Mouse (Mus musculus) bone marrow macrophage, adult 2 months (primary cell): ENCODE measurements at regions not wholly inside any gene's neighbourhood (a gene's known extent, or its start where the extent isn't known, plus 50 kb on each side); places are given as distances from the start of the nearest gene placed in this dataset.

ENCODE experiments used
- H3K27ac ChIP-seq: 2 replicates; pipeline ENCODE4 v1.5.1; 2012; ENCODE audit warnings: low read depth, low read length; ENCODE audit not compliant: insufficient read depth
- H3K4me1 ChIP-seq: 2 replicates; pipeline ENCODE4 v1.6.1; 2012; ENCODE audit warnings: low read length; ENCODE audit not compliant: control insufficient read depth, insufficient read depth
- H3K4me3 ChIP-seq: 2 replicates; pipeline ENCODE4 v1.5.1; 2012; ENCODE audit warnings: mild to moderate bottlenecking, low read length, moderate library complexity; ENCODE audit not compliant: insufficient read depth
- CTCF ChIP-seq: IDR thresholded peaks from 2 replicates; pipeline ENCODE4 v1.5.1; 2012; ENCODE audit warnings: low read depth, mild to moderate bottlenecking, low read length, moderate library complexity
- POLR2A ChIP-seq: IDR thresholded peaks from 2 replicates; pipeline ENCODE4 v1.6.1; 2012; ENCODE audit warnings: mild to moderate bottlenecking, low read depth, low read length, borderline replicate concordance

DNA sequence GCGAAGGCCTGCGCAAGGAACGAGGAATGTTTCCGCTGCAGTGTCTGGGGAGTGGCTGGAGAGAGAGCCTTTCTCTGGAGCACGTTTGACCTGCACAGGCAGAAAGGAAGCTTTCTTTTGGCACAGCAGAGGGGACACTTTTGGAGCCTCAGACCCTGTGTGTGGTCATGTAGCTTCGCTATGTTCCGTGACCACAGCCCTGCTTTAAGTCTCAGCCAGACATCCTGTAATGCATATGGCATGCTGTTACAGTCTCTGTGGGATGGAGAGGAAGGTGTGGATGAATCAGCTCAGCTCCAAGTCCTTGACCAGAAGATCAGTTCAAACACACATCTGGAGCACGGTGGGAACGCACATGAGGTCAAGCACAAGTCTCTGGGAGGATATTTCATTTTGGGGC is 107.3 kb upstream of the Tnp1 start:
- Histone ChIP-seq H3K4me3 (no peak overlapping the region), H3K4me1 (no peaks in the 10 kb centered on the region), H3K27ac (no peak overlapping the region)
- TF ChIP-seq CTCF = no peak
- no peak for TF ChIP-seq POLR2A

DNA sequence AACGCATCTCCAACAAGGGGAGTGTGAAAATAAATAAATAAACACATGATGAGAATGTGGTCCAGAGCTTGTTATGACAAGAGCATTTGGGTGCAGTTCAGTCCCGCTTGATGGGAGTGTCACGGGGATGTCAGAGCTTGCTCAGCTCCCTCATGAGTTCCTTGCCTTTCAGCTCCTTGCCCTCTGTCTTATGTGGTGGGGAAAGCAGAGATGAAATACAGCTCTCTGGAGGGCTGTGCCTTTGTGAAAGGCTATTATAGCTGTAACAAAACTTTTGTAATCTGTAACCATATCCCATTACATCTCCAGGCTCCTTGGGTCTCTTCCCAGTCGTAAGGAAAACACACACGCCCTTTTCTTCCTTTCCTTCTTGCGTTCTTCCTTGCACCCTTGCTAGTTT is 103.0 kb upstream of the Tnp1 start:
- Histone ChIP-seq H3K4me3 (no peak overlapping the region), H3K27ac (no peak overlapping the region), H3K4me1 (no peaks in the 10 kb centered on the region)
- TF ChIP-seq POLR2A = no peak
- no peak for TF ChIP-seq CTCF

DNA sequence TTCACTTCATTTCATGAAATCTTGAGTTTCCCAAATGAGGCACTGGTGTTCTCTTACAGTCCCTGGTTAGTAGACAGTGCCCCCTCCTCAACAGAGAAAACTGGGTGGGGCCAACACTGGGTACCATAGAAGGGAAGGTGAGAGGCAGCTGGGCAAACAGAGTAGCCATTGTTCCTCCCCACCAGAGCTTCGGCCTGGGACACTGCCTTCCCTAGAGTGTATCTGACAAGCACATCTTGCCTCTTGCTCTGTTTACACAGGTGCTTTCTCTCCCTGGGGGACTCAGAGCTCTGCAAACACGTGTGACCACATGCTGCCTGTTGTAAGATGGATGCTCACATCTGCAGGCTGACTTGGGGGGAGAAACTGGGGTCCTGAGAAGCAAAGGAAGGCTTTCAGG is 100.8 kb upstream of the Tnp1 start:
- no peak for TF ChIP-seq POLR2A
- Histone ChIP-seq H3K4me3 (no peak overlapping the region), H3K27ac (no peak overlapping the region), H3K4me1 (no peaks in the 10 kb centered on the region)

DNA sequence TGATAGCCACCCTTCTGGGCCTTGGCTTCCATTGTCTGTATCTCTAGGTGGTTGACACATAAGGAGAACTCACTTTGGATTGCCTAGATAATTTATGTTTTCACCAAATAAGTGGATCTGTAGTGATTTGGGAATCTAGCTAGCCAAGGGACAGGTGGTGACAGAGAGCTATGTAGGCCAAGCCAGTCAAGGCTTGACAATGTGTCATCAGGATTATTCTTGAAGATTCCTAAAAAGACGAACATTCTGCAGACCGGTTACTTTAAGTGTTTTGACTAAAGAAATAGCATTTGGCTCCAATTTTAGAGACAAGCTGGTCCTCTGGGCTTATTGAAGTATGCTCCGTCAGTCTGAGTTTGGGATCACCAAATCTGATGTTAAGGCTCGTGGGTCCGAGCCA is 100.1 kb upstream of the Tnp1 start:
- H3K27ac ChIP-seq = no peak overlapping the region
- no peaks in the 10 kb centered on the region for H3K4me1 ChIP-seq
- no peak overlapping the region for H3K4me3 ChIP-seq
- no peak for TF ChIP-seq CTCF
- TF ChIP-seq POLR2A = no peak

DNA sequence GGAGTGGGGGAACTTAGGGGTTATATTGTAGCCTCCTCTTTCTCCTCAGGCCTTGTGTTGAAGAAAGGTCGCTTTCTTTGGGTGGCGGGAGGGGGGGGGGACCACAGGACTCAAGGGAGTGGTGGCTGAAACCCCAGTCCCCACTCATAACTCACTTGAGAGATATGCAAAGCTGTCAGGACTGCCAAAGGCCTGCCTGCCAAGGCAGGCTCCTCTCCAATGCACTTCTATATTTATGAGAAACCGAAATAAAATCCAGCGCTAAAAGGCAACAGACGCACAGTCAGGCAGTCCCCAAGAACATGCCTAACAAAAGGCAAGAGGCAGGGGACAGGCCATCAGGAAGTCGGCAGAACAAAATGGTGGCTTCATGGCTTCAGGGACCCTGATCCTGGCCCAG is 97.4 kb upstream of the Tnp1 start:
- no peak for TF ChIP-seq POLR2A
- no peak for TF ChIP-seq CTCF
- Histone ChIP-seq H3K4me3 (no peak overlapping the region), H3K27ac (no peak overlapping the region), H3K4me1 (no peaks in the 10 kb centered on the region)

DNA sequence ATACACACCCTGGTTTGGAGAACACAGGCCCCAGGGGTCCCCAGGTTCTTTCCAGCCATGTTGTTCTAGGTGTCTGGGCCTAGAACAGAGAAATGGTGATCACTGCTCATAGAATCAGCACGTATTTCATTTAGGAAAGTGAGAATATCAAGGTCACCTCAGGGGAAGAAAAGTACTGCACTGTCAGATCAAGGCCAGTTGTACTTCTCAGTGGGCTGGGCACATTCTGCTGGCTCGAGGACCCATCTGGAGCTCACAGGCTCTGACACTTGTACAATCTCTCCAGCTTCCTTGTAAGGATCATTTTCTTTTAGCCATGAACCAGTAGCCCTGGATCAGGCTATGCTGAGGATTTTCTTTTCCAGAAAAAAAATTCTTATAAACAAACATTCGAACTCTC is 97.0 kb upstream of the Tnp1 start:
- TF ChIP-seq POLR2A (no peak), CTCF (no peak)
- H3K4me1 ChIP-seq = no peaks in the 10 kb centered on the region
- no peak overlapping the region for H3K4me3 ChIP-seq
- H3K27ac ChIP-seq = no peak overlapping the region

DNA sequence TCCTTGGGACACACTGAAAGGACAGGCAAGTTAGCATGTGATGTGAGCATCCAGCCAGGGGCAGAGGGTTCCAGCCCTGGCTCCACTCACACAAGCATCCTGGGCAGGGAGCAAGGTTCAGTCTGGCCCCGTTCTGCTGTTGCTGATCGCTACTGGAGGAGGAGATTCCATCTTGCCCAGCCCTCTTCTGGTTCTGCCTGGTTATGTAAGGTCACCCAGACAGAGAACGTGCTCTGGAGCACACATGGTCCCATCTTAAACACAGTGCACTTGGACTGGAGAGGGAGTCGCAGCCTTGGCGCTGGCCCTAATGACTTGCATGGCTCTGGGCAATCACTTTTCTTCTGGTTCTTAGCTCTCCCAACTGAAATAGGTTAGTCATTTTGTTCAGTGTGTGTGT is 96.2 kb upstream of the Tnp1 start:
- Histone ChIP-seq H3K27ac (no peak overlapping the region), H3K4me1 (no peaks in the 10 kb centered on the region), H3K4me3 (no peak overlapping the region)
- no peak for TF ChIP-seq POLR2A
- no peak for TF ChIP-seq CTCF

DNA sequence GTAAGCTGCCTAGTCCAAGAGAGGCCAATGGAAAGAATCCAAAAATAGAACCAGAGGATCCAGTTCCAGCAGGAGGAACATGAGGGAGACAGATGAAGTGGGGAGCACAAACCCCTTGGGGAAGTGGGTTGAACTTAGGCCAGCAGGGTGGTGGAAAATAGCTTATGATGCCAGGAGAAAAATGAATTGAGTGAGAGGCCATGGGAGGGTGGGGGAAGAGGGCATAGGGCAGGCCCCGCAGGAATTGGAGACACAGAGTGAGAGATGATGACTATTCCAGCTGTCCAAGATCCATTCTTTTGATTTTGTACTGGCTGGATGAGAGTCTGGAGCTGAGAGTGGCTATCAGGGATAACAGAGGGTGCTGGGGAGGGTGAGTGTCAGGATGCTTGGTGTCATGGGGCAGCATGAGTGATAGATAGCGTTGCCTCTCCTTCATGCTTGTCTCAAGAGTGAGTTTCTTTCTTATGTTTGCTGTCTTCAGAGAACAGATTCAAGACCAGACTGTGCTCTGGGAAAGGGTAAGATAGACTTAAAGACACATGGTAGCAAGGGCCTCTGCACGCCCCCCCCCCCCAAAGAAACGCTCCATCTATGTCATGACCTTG is 90.3 kb upstream of the Tnp1 start:
- H3K4me1 ChIP-seq = no peaks in the 10 kb centered on the region
- TF ChIP-seq CTCF (no peak), POLR2A (no peak)
- no peak overlapping the region for H3K4me3 ChIP-seq
- H3K27ac ChIP-seq = no peak overlapping the region

DNA sequence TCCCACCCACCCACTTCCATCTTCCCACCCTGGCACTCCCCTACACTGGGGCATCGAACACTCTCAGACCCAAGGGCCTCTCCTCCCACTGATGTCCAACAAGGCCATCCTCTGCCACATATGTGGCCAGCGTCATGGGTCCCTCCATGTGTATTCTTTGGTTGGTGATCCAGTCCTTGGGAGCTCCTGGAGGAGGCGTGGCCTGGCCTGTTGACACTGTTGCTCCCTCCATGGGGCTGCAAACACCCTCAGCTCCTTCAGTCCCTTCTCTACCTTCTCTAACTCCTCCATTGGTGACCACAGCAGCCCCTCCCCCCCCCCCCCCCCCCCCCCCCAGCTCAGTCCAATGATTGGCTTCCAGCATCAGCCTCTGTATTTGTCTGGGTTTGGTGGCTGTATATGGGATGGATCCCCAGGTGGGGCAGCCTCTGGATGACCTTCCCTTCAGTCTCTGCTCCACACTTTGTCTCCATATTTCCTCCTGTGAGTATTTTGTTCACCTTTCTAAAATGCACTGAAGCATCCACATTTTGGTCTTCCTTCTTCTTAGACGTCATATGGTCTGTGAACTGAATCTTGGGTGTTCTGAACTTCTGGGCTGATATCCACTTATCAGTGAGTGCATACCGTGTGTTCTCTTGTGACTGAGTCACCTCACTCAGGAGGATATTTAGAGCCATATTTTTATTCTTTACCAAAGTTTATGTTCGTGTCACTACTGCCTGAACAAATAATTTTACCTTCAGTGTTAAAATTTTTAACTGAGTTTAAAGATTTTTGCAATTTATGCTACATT is 82.1 kb upstream of the Tnp1 start:
- TF ChIP-seq POLR2A (no peak), CTCF (no peak)
- H3K4me1 ChIP-seq = no peaks in the 10 kb centered on the region
- no peak overlapping the region for H3K27ac ChIP-seq
- no peak overlapping the region for H3K4me3 ChIP-seq

DNA sequence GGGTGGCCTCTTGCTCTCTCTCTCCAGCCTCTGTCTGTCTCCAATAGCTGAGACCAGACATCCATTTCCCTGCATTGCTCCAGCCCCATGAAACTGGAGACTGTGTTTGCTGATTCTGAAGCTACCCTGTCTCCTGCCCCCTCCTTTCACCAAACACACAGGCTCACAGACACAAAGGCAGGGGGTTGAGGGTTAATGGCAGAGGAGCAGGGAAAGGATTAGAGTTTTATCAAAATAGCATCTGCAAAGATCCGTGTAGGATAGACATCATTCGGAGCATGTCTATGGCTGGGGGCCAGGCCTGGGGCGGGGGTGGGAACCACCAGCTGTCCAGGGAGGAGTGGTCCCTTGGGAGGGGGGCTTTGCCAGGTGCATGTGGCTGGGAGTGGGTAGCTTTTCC is 73.9 kb upstream of the Tnp1 start:
- no peak overlapping the region for H3K27ac ChIP-seq
- no peak for TF ChIP-seq CTCF
- no peak for TF ChIP-seq POLR2A
- H3K4me1 ChIP-seq = no peaks in the 10 kb centered on the region
- no peak overlapping the region for H3K4me3 ChIP-seq

DNA sequence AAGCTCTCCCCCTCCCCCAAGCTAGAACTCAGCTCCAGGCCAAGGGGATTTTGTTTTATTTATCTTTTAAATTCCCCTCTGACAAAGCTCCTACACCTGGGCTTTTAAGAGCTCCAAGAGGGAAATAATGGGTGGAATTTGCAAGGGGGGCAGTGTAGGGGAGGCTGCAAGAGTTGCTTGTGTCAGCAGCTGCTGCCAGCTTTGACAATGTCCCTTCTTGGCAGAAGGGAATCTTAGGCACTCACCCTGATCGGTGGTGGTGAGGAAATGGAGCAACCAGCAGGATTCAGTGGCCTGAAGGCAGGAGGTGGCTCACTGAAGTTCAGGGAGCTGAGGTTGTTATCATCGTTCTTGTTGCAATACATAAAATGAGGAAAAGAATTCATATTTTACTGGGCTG is 72.8 kb upstream of the Tnp1 start:
- TF ChIP-seq POLR2A = no peak
- TF ChIP-seq CTCF = no peak
- H3K27ac ChIP-seq = no peak overlapping the region
- H3K4me3 ChIP-seq = no peak overlapping the region
- no peaks in the 10 kb centered on the region for H3K4me1 ChIP-seq
